Mouse (Mus musculus): Measurements from ENCODE around the gene Kazn. TPM values are rescaled to one million over a fixed set of nuclear protein-coding genes. Genes with fewer than 3 reads are reported as not detected.

Gene Kazn
- polyA plus RNA-seq, 1 experiment from 2014 or later = 14.1 TPM

- Histone ChIP-seq H3K36me3 (ENCODE audit: insufficient read depth) (no peaks in the 10 kb centered on the region), H3K27ac (ENCODE audit: low read depth) (no peak overlapping the region), H3K4me2 (no peak overlapping the region), H3K9me3 (ENCODE audit: low read depth, low read length) (no peaks in the 10 kb centered on the region), H3K9ac (peak overlapping the region; percentile 13; the same call in 1 of the 2 replicates), H3K27me3 (ENCODE audit: insufficient read depth, low read length) (no peaks in the 10 kb centered on the region), H3K4me1 (ENCODE audit: insufficient read depth) (peaks cover 18% of the 10 kb centered on the region), H3K4me3 (ENCODE audit: low read depth, low read length) (no peak overlapping the region)
- TF ChIP-seq CTCF (IDR thresholded peaks at IDR 0.05; ENCODE audit: low read depth) = no peak
- no peak for ATAC-seq (ENCODE audit: insufficient read depth)
- WGBS = 52% methylated on average over 18 of the region's 18 CpGs
- DNase-seq = no peak
These were observed 158.1 kb downstream of the Kazn start for GRCm38 (mm10) chr4:142080901-142081630.

DNA sequence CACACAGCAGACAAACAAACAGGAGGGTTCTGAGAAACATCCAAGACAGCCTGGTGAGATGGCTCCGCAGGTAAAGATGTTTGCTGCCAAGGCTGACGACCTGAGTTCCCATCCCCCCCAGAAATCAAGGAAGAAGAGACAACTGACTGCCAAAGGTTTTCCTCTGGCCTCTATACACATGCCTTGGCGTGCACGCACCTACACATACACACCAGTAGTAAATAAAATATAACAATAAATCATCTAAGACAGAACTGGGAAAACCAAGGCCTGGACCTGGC is 158.8 kb downstream of the Kazn start:
- peaks cover 18% of the 10 kb centered on the region for H3K4me1 ChIP-seq (ENCODE audit: insufficient read depth)

GRCm38 (mm10) chr4:142079629-142080486 is 159.3 kb downstream of the Kazn start:
- peaks cover 18% of the 10 kb centered on the region for H3K4me1 ChIP-seq (ENCODE audit: insufficient read depth)
- H3K9ac ChIP-seq = no peak overlapping the region
- no peak overlapping the region for H3K4me2 ChIP-seq
- no peaks in the 10 kb centered on the region for H3K9me3 ChIP-seq (ENCODE audit: low read depth, low read length)
- no peak overlapping the region for H3K27ac ChIP-seq (ENCODE audit: low read depth)
- no peak for TF ChIP-seq CTCF (IDR thresholded peaks at IDR 0.05; ENCODE audit: low read depth)
- ATAC-seq (ENCODE audit: insufficient read depth) = no peak
- no peak for DNase-seq
- no peaks in the 10 kb centered on the region for H3K36me3 ChIP-seq (ENCODE audit: insufficient read depth)
- no peak overlapping the region for H3K4me3 ChIP-seq (ENCODE audit: low read depth, low read length)
- WGBS = 76% methylated on average over 14 of the region's 14 CpGs
- H3K27me3 ChIP-seq (ENCODE audit: insufficient read depth, low read length) = no peaks in the 10 kb centered on the region

More for the DNA sequence above, 158.8 kb downstream of the Kazn start:
- WGBS = 73% methylated on average over 4 of the region's 4 CpGs
- DNase-seq = no peak
- Histone ChIP-seq H3K9ac (no peak overlapping the region), H3K4me2 (no peak overlapping the region), H3K27me3 (ENCODE audit: insufficient read depth, low read length) (no peaks in the 10 kb centered on the region), H3K9me3 (ENCODE audit: low read depth, low read length) (no peaks in the 10 kb centered on the region), H3K4me3 (ENCODE audit: low read depth, low read length) (no peak overlapping the region), H3K36me3 (ENCODE audit: insufficient read depth) (no peaks in the 10 kb centered on the region), H3K27ac (ENCODE audit: low read depth) (no peak overlapping the region)
- ATAC-seq (ENCODE audit: insufficient read depth) = no peak
- no peak for TF ChIP-seq CTCF (IDR thresholded peaks at IDR 0.05; ENCODE audit: low read depth)

- peaks cover 18% of the 10 kb centered on the region for H3K4me1 ChIP-seq (ENCODE audit: insufficient read depth)
- ATAC-seq (ENCODE audit: insufficient read depth) (peak; percentile 60), DNase-seq (peak; percentile 91)
- H3K4me2 ChIP-seq = peak overlapping the region; percentile 49
- no peaks in the 10 kb centered on the region for H3K9me3 ChIP-seq (ENCODE audit: low read depth, low read length)
- no peak overlapping the region for H3K4me3 ChIP-seq (ENCODE audit: low read depth, low read length)
- no peaks in the 10 kb centered on the region for H3K27me3 ChIP-seq (ENCODE audit: insufficient read depth, low read length)
- TF ChIP-seq CTCF (IDR thresholded peaks at IDR 0.05; ENCODE audit: low read depth) = no peak
- WGBS = 28% methylated on average over 18 of the region's 18 CpGs
- no peaks in the 10 kb centered on the region for H3K36me3 ChIP-seq (ENCODE audit: insufficient read depth)
- peak overlapping the region; percentile 54 for H3K27ac ChIP-seq (ENCODE audit: low read depth)
- H3K9ac ChIP-seq = no peak overlapping the region
These were observed 161.5 kb downstream of the Kazn start for GRCm38 (mm10) chr4:142077572-142078271.

- H3K4me3 ChIP-seq (ENCODE audit: low read depth, low read length) = no peak overlapping the region
- no peak for ATAC-seq (ENCODE audit: insufficient read depth)
- no peaks in the 10 kb centered on the region for H3K36me3 ChIP-seq (ENCODE audit: insufficient read depth)
- peaks cover 24% of the 10 kb centered on the region for H3K4me1 ChIP-seq (ENCODE audit: insufficient read depth)
- no peak for DNase-seq
- H3K9ac ChIP-seq = no peak overlapping the region
- TF ChIP-seq CTCF (IDR thresholded peaks at IDR 0.05; ENCODE audit: low read depth) = no peak
- WGBS = 43% methylated on average over 1 of the region's 1 CpGs
- H3K27ac ChIP-seq (ENCODE audit: low read depth) = no peak overlapping the region
- no peaks in the 10 kb centered on the region for H3K9me3 ChIP-seq (ENCODE audit: low read depth, low read length)
- H3K4me2 ChIP-seq = no peak overlapping the region
- H3K27me3 ChIP-seq (ENCODE audit: insufficient read depth, low read length) = no peaks in the 10 kb centered on the region
These were observed 162.3 kb downstream of the Kazn start for GRCm38 (mm10) chr4:142076883-142077282.

- Histone ChIP-seq H3K9ac (no peak overlapping the region), H3K4me1 (ENCODE audit: insufficient read depth) (peaks cover 24% of the 10 kb centered on the region), H3K4me2 (no peak overlapping the region), H3K4me3 (ENCODE audit: low read depth, low read length) (no peak overlapping the region), H3K27me3 (ENCODE audit: insufficient read depth, low read length) (no peaks in the 10 kb centered on the region), H3K9me3 (ENCODE audit: low read depth, low read length) (no peaks in the 10 kb centered on the region), H3K36me3 (ENCODE audit: insufficient read depth) (no peaks in the 10 kb centered on the region), H3K27ac (ENCODE audit: low read depth) (no peak overlapping the region)
- WGBS = 79% methylated on average over 11 of the region's 11 CpGs
- no peak for DNase-seq
- no peak for ATAC-seq (ENCODE audit: insufficient read depth)
- TF ChIP-seq CTCF (IDR thresholded peaks at IDR 0.05; ENCODE audit: low read depth) = no peak
These were observed 163.3 kb downstream of the Kazn start for GRCm38 (mm10) chr4:142075931-142076330.
